Mouse (Mus musculus) neural tube, embryonic 12.5 days (tissue): ENCODE measurements at regions not wholly inside any gene's neighbourhood (a gene's known extent, or its start where the extent isn't known, plus 50 kb on each side); places are given as distances from the start of the nearest gene placed in this dataset.

ENCODE experiments used
- ATAC-seq: fragments of 200-750 bp; cut with Nextera tagmentation; 2 replicates; pipeline ENCODE4 v1.8.0; 2017; ENCODE audit warnings: low read depth, mild to moderate bottlenecking, moderate TSS enrichment, moderate library complexity; ENCODE audit not compliant: low FRiP score
- H3K27ac ChIP-seq: fragments of 300-500 bp; sonication (generic); 2 replicates; pipeline ENCODE4 v1.5.1; 2016
- H3K27me3 ChIP-seq: fragments of 300-500 bp; sonication (generic); replicated peaks from 2 replicates; pipeline ENCODE4 v1.6.1; 2016; ENCODE audit warnings: mild to moderate bottlenecking
- H3K36me3 ChIP-seq: fragments of 300-500 bp; sonication (generic); 2 replicates; pipeline ENCODE4 v1.6.1; 2016; ENCODE audit warnings: mild to moderate bottlenecking
- H3K4me1 ChIP-seq: fragments of 300-500 bp; sonication (generic); 2 replicates; pipeline ENCODE4 v1.6.1; 2016
- H3K4me2 ChIP-seq: fragments of 300-500 bp; sonication (generic); replicated peaks from 2 replicates; pipeline ENCODE4 v1.6.1; 2016; ENCODE audit warnings: mild to moderate bottlenecking
- H3K4me3 ChIP-seq: fragments of 300-500 bp; sonication (generic); 2 replicates; pipeline ENCODE4 v1.5.1; 2016
- H3K9ac ChIP-seq: fragments of 300-500 bp; sonication (generic); 2 replicates; pipeline ENCODE4 v1.6.1; 2016; ENCODE audit warnings: mild to moderate bottlenecking
- H3K9me3 ChIP-seq: fragments of 300-500 bp; sonication (generic); 2 replicates; pipeline ENCODE4 v1.6.1; 2016; ENCODE audit warnings: mild to moderate bottlenecking
- WGBS: fragments of 180-500 bp; shearing (Covaris S2); methylation state at CpG from one replicate; pipeline ENCODE4 v1.1.7; 2016; 5-methylcytosine and 5-hydroxymethylcytosine counted together

DNA sequence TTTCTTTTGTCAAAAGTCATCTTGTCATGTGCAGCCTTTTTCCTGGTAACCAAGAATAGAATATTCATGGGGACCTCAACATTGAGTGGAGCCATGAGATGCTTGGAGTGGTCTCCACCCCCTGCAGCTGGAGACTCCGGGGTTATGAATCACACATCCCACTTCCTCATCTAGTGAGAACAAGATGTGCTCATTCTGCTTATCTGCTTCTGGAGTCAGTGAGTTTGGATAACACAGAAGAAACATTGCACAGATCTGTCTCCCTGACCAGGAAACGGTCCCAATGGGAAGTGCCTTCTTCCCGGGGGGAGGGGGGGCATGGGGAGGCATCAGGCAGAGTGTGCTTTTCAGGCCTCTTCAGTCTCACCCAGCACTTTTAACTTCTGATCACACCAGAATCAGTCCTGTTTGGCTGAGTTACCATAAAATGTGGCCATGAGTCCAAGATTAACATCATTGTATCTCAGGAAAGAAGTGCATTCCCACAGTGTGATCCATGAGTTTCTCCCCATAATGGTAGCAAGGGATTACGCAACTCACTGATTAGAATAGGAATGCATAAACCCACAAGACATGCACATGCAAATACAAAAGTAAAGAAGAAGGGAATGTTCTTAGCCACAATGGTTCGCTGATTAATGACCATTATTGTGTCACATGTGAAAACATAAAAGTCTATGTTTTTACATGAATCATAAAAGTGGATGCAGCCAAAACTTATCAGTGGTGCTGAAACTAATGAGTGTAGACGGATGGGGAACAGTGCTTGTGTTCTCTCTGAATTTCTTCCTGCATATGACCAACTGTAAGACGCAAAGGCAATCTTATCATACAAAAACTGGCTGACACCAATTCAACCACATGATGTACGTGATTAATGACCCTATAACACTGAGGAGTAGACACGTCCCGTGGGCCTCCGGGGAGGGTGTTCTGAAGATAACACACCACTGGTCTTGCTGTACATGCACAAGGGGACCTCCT, 393.8 kb upstream of the Mmadhc start:
- Histone ChIP-seq H3K27me3 (no peaks in the 10 kb centered on the region), H3K4me2 (no peak overlapping the region), H3K9me3 (no peaks in the 10 kb centered on the region), H3K4me1 (peaks cover 12% of the 10 kb centered on the region), H3K9ac (no peak overlapping the region), H3K27ac (no peak overlapping the region), H3K4me3 (no peak overlapping the region), H3K36me3 (no peaks in the 10 kb centered on the region)
- WGBS = 85% methylated on average over 11 of the region's 11 CpGs
- no peak for ATAC-seq

DNA sequence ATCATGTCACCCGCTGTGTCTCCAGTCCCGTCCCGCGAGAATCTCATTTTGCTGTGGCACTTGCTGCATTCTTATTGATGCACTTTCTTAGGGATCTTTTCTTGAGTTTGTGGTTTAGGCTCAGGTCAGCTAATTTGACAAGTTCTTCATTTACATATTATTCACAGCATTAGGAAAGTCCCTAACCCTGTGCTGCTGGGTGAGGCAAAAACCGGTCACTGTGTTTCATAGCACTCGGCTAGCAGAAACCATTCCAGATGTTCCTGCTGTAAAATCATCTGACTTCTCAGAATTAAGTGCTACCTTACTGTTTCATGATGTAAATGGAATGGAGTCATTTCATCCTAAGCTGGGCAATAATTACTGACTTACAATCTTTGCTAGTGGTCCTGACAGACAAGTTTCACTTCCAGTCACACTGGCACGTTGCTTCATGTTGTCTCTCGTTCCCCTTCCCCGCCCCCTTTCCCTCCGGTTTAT, 391.1 kb upstream of the Mmadhc start:
- no peak for ATAC-seq
- Histone ChIP-seq H3K27me3 (no peaks in the 10 kb centered on the region), H3K27ac (no peak overlapping the region), H3K9ac (no peak overlapping the region), H3K36me3 (no peaks in the 10 kb centered on the region), H3K4me1 (no peaks in the 10 kb centered on the region), H3K4me3 (no peak overlapping the region), H3K4me2 (no peak overlapping the region), H3K9me3 (no peaks in the 10 kb centered on the region)
- 87% methylated on average over 10 of the region's 10 CpGs for WGBS

DNA sequence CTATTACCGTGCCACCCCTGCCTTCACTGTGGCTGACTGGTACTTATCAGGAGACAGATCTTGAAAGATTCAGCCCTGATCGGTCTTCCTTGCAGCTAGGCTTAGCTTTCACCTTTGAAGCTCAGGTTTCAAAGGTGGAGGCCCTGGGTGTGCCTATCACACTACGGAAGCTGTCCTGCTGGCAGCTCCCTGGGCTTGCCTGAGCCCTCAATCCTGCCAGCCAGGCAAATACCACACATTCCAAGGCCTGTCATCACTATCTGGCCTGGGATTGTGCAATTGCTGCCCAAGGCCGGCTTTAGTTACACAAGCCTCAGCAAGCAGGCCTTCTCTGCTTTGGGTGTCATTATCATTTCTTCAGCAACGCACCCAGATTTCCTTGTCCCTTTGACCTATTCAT, 390.6 kb upstream of the Mmadhc start:
- H3K36me3 ChIP-seq = no peaks in the 10 kb centered on the region
- no peaks in the 10 kb centered on the region for H3K27me3 ChIP-seq
- H3K4me3 ChIP-seq = no peak overlapping the region
- 69% methylated on average over 5 of the region's 5 CpGs for WGBS
- H3K27ac ChIP-seq = no peak overlapping the region
- H3K4me1 ChIP-seq = no peaks in the 10 kb centered on the region
- H3K9ac ChIP-seq = no peak overlapping the region
- ATAC-seq = no peak
- no peaks in the 10 kb centered on the region for H3K9me3 ChIP-seq
- no peak overlapping the region for H3K4me2 ChIP-seq

DNA sequence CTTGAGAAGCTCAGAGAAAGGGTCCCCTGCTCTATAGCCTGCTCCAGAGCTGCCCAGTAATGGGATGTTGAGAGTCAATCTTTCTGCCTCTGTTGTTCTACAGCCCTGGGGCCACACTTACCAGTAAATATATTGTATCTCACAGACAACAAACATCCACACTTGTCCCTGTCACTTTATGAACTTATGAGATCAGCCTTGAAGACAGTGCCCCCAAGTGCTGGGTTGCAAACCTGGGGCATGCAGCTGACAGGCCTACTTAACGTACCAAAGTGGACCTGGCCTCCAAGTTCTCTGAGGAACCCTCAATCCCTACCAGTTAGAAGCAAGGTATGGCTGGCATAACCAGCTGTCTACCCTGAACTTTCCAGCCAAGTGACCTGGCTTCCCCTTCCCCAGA, 380.9 kb upstream of the Mmadhc start:
- Histone ChIP-seq H3K36me3 (no peaks in the 10 kb centered on the region), H3K4me2 (no peak overlapping the region), H3K27ac (no peak overlapping the region), H3K9me3 (no peaks in the 10 kb centered on the region), H3K27me3 (no peaks in the 10 kb centered on the region), H3K4me3 (no peak overlapping the region), H3K9ac (no peak overlapping the region), H3K4me1 (no peaks in the 10 kb centered on the region)
- ATAC-seq = no peak
- 96% methylated on average over 1 of the region's 1 CpGs for WGBS

DNA sequence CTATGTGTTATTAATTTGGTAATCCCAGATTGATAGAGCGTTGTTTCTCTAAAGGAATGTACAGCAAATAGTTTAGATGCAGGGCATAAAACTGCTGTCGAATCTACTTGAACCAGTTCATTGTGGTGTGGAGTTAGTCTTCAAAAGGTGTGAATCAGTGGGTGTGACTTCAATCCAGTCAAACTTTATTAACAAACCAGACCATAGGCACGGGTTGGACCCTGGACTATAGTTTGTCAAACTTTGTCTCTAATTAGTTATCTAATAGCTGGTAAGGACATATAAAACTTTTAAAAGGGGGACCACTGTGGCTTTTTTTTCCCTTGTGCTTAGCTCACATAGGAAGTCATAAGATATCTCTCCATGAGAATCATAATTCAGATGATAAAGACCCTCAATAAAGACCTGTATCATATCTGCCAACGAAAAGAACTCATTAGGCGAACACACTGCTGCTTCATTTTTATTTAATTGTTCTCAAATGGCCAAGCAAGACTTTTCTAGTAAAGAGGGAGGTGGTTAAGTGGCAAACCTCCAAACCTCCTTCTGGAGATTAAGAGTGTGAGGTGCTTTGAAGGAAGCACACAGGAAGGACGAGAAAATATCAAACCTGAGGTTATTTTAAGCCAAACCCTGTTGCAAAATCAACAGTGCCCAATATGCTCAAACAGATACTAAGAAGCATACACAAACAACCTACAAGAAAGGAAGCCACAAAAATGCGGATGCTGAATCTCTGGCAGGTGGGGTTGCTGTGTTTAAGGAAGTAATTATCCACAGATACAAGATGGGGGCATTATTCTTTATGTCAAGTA, 379.3 kb upstream of the Mmadhc start:
- no peak overlapping the region for H3K27ac ChIP-seq
- 90% methylated on average over 7 of the region's 7 CpGs for WGBS
- no peak for ATAC-seq

DNA sequence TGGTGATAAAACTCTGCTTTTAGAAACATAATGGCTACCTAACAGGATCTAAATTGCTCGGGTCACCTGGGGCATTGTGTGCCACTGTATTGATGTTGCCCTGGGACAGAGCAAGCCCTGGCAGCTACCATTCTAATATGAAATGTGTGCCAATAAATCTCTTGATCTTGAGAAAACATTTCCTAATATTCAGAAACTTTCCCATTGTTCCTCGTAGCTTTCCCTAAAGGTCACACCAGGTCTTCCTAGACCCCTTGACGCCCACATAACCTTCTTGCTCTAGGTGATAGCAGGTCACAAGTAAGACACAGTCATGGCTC, 378.2 kb upstream of the Mmadhc start:
- no peak overlapping the region for H3K27ac ChIP-seq

More for the DNA sequence above, 379.3 kb upstream of the Mmadhc start:
- Histone ChIP-seq H3K4me2 (no peak overlapping the region), H3K9me3 (no peaks in the 10 kb centered on the region), H3K4me3 (no peak overlapping the region), H3K9ac (no peak overlapping the region), H3K27me3 (no peaks in the 10 kb centered on the region), H3K36me3 (no peaks in the 10 kb centered on the region), H3K4me1 (no peaks in the 10 kb centered on the region)

DNA sequence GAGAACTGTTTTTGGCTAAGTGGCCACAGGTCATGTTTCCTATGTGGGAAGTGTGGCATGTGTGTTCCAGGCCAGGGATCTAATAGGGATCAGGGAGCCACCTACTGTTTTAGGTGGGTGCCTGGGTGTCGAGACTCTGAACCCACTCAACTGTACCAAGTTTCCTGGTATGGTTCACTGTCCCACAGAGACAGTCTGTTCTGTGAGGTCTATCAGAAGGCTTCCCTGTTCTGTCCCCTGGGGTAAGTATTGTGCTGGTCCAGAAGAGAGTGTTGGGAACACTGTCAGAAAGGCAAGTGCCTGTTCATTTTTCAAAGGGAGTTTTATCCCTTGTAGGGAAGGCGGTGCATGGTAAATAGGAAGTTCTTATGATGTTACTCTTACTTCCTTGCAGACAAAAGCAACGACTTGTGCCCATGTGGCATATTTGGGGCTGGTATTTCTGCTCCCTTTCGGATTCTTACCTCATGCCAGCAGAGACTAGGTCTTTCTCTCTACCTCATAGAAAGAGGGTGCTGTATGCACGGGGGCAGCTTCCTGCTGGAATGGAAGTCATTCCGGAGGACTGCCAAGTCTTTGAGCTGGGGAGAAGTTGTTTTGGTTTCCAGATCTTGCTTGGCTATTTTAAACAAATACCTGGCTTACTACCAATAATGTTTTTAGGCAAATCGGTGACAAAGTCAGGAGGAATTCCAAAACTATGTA, 377.7 kb upstream of the Mmadhc start:
- H3K9me3 ChIP-seq = no peaks in the 10 kb centered on the region
- no peak overlapping the region for H3K4me3 ChIP-seq
- no peak overlapping the region for H3K9ac ChIP-seq
- ATAC-seq = no peak
- H3K36me3 ChIP-seq = no peaks in the 10 kb centered on the region
- 89% methylated on average over 7 of the region's 7 CpGs for WGBS
- H3K27ac ChIP-seq = no peak overlapping the region
- H3K4me1 ChIP-seq = no peaks in the 10 kb centered on the region
- no peaks in the 10 kb centered on the region for H3K27me3 ChIP-seq
- no peak overlapping the region for H3K4me2 ChIP-seq

More for the DNA sequence above, 378.2 kb upstream of the Mmadhc start:
- ATAC-seq = no peak
- H3K36me3 ChIP-seq = no peaks in the 10 kb centered on the region
- H3K9ac ChIP-seq = no peak overlapping the region
- no peaks in the 10 kb centered on the region for H3K4me1 ChIP-seq
- no peak overlapping the region for H3K4me3 ChIP-seq
- no peak overlapping the region for H3K4me2 ChIP-seq
- no peaks in the 10 kb centered on the region for H3K9me3 ChIP-seq
- no peaks in the 10 kb centered on the region for H3K27me3 ChIP-seq
- 90% methylated on average over 3 of the region's 3 CpGs for WGBS

DNA sequence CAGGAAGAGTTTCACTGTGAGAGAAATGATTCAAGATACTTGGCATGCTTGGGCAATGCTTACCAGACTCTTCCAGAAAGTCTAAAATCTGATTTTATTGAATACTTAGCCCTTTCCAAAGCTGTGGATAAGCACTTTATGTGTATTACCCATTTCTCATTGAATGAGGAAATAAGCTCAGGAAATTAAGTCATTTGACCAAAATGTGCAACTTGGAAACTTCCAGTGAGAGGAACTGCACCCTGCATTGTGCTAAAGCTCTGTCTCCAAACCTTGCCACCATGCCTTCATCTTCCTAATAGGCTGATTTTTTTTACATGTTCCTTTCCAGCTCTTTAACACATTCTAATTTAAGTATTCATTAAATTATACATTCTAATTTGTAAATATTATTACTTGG, 372.7 kb upstream of the Mmadhc start:
- no peak overlapping the region for H3K27ac ChIP-seq
- no peaks in the 10 kb centered on the region for H3K9me3 ChIP-seq
- no peaks in the 10 kb centered on the region for H3K27me3 ChIP-seq
- no peaks in the 10 kb centered on the region for H3K4me1 ChIP-seq
- ATAC-seq = no peak
- no peak overlapping the region for H3K4me2 ChIP-seq
- H3K36me3 ChIP-seq = no peaks in the 10 kb centered on the region
- H3K4me3 ChIP-seq = no peak overlapping the region
- no peak overlapping the region for H3K9ac ChIP-seq

DNA sequence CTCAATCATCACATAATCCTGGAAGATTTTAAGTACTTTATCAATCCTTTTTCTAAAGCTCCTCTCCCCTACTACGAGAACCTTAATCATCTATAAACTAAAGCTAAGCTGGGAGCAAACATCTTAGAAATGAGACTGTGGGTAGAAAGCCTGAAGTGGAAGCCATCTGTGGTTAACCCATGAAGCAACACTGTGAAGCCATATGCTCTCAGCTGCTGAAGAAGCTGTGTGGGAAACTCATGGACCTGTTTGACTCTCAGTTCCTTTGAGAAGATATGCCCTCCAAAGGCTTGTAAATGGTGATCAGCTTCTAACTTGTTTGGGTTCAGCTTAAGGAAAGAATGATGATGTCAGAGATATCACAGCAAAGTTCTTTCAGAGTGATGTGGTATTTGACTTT, 372.2 kb upstream of the Mmadhc start:
- no peaks in the 10 kb centered on the region for H3K27me3 ChIP-seq
- H3K4me3 ChIP-seq = no peak overlapping the region
- no peaks in the 10 kb centered on the region for H3K36me3 ChIP-seq
- WGBS = 94% methylated on average over 1 of the region's 1 CpGs
- H3K27ac ChIP-seq = no peak overlapping the region
- no peak overlapping the region for H3K4me2 ChIP-seq
- H3K9me3 ChIP-seq = no peaks in the 10 kb centered on the region
- ATAC-seq = no peak
- H3K4me1 ChIP-seq = no peaks in the 10 kb centered on the region
- H3K9ac ChIP-seq = no peak overlapping the region

DNA sequence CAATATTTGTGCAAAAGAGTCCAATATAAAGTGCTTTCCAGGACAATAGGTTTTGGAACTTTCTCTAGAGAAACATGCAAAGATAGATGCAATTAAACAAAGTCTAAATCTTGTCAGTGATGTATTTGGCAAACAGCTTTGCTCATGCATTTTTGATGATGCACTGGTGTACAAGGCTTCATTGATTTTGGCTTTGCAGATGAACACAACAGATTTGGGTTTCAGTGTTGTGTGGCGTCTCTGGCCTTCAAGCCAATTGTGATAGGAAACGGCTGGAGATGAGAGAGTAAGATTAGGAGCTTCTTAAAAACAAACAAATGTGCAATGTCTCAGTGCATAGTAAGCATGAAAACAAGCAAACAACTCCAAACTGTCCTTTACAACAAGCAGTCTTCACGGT, 370.6 kb upstream of the Mmadhc start:
- no peaks in the 10 kb centered on the region for H3K4me1 ChIP-seq
- H3K36me3 ChIP-seq = no peaks in the 10 kb centered on the region
- H3K27me3 ChIP-seq = no peaks in the 10 kb centered on the region
- no peak overlapping the region for H3K4me3 ChIP-seq
- H3K9me3 ChIP-seq = no peaks in the 10 kb centered on the region
- no peak overlapping the region for H3K9ac ChIP-seq
- H3K4me2 ChIP-seq = no peak overlapping the region
- 82% methylated on average over 3 of the region's 3 CpGs for WGBS
- no peak overlapping the region for H3K27ac ChIP-seq
- no peak for ATAC-seq

DNA sequence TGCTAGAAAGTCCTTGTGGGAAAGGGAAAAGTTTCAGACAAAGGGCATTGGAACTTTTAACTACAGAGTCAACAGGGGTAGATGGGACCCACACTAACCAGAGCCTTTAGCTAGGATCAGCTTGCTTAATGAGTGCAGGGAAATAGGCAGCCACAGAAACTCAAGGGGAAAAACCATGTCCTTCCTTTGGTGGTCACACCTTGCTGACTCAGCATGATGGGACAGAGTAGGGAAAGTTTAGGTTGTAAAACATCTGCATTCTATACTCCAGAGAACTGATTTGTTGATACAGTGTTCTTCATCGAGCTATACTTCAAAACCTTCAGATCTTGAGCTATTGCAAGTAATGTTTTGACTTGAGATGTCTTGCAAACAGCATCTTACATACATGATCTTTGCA, 365.9 kb upstream of the Mmadhc start:
- no peaks in the 10 kb centered on the region for H3K27me3 ChIP-seq
- no peaks in the 10 kb centered on the region for H3K9me3 ChIP-seq
- WGBS = 86% methylated on average over 1 of the region's 1 CpGs
- no peaks in the 10 kb centered on the region for H3K4me1 ChIP-seq
- no peak overlapping the region for H3K9ac ChIP-seq
- no peaks in the 10 kb centered on the region for H3K36me3 ChIP-seq
- H3K4me2 ChIP-seq = no peak overlapping the region
- H3K4me3 ChIP-seq = no peak overlapping the region
- no peak overlapping the region for H3K27ac ChIP-seq
- no peak for ATAC-seq

DNA sequence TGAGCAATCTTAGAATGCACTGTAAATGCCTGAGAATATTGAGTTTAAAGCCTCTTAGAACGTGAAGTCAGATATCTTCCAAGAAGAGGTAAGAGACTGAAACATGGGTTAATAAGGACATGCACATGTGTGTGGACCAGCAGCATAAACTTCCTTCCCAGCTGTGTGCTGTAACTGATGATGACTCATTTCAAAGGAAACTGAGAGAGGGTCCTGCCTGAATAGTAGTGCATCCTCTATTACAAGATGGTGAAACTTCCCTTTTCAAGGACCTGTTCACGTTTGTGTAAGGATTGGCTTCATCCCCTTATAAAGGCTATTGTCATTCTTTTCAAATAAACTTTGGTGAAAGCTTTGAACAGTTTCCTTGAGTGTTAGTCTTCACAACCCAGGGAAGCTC, 363.4 kb upstream of the Mmadhc start:
- no peak overlapping the region for H3K9ac ChIP-seq
- WGBS = 67% methylated on average over 2 of the region's 2 CpGs
- no peaks in the 10 kb centered on the region for H3K9me3 ChIP-seq
- no peaks in the 10 kb centered on the region for H3K36me3 ChIP-seq
- no peak for ATAC-seq
- no peaks in the 10 kb centered on the region; the same call in 1 of the 2 replicates for H3K4me1 ChIP-seq
- no peak overlapping the region for H3K27ac ChIP-seq
- no peak overlapping the region for H3K4me2 ChIP-seq
- no peak overlapping the region for H3K4me3 ChIP-seq
- H3K27me3 ChIP-seq = no peaks in the 10 kb centered on the region
